Mouse (Mus musculus) forebrain, embryonic 15.5 days (tissue): ENCODE measurements around the gene Mas1. TPM values are rescaled to one million over a fixed set of nuclear protein-coding genes. Genes with fewer than 3 reads are reported as not detected.

ENCODE experiments used
- ATAC-seq: fragments of 200-750 bp; cut with Nextera tagmentation; replicated peaks from 2 replicates; pipeline ENCODE4 v1.8.0; 2017; ENCODE audit warnings: mild to moderate bottlenecking, moderate TSS enrichment, moderate library complexity
- H3K27ac ChIP-seq: fragments of 300-500 bp; sonication (generic); replicated peaks from 2 replicates; pipeline ENCODE4 v1.5.1; 2015; ENCODE audit warnings: mild to moderate bottlenecking, inconsistent platforms
- H3K27me3 ChIP-seq: fragments of 300-500 bp; sonication (generic); 2 replicates; pipeline ENCODE4 v1.6.1; 2015; ENCODE audit warnings: inconsistent platforms
- H3K36me3 ChIP-seq: fragments of 300-500 bp; sonication (generic); 2 replicates; pipeline ENCODE4 v1.6.1; 2015; ENCODE audit warnings: mild to moderate bottlenecking, inconsistent platforms
- H3K4me1 ChIP-seq: fragments of 300-500 bp; sonication (generic); 2 replicates; pipeline ENCODE4 v1.6.1; 2015; ENCODE audit warnings: inconsistent platforms
- H3K4me2 ChIP-seq: fragments of 300-500 bp; sonication (generic); replicated peaks from 2 replicates; pipeline ENCODE4 v1.6.1; 2015; ENCODE audit warnings: mild to moderate bottlenecking, inconsistent platforms
- H3K4me3 ChIP-seq: fragments of 300-500 bp; sonication (generic); 2 replicates; pipeline ENCODE4 v1.5.1; 2015; ENCODE audit warnings: mild to moderate bottlenecking, inconsistent platforms
- H3K9ac ChIP-seq: fragments of 300-500 bp; sonication (generic); replicated peaks from 2 replicates; pipeline ENCODE4 v1.6.1; 2015; ENCODE audit warnings: mild to moderate bottlenecking, inconsistent platforms
- H3K9me3 ChIP-seq: fragments of 300-500 bp; sonication (generic); 2 replicates; pipeline ENCODE4 v1.6.1; 2016; ENCODE audit warnings: inconsistent platforms
- WGBS: fragments of 180-500 bp; shearing (Covaris S2); methylation state at CpG from one replicate; pipeline ENCODE4 v1.1.7; 2015; ENCODE audit warnings: mixed read lengths; 5-methylcytosine and 5-hydroxymethylcytosine counted together
- microRNA-seq: library from miRNA; unstranded; fragments of <30 nt; microRNA quantifications from one replicate; pipeline ENCODE4, GENCODE M21; 2016
- polyA plus RNA-seq: library from polyadenylated mRNA; unstranded; fragments of >200 nt; fragmentation: Nextera tagmentation; extraction: Ambion mirVana; gene quantifications from 2 replicates; pipeline ENCODE4 v1.2.1, GENCODE M21; 2015

The Mas1 gene
- polyA plus RNA-seq, 1 experiment from 2014 or later: 0.28 TPM

- H3K9me3 ChIP-seq: no peaks in the 10 kb centered on the region
- H3K36me3 ChIP-seq: no peaks in the 10 kb centered on the region
- no peak overlapping the region for H3K4me2 ChIP-seq
- H3K27ac ChIP-seq: peak overlapping the region; percentile 36; the same call in 1 of the 2 replicates
- H3K4me3 ChIP-seq: no peak overlapping the region
- no peak; the same call in 1 of the 2 replicates for ATAC-seq
- 42% methylated on average over 4 of the region's 4 CpGs for WGBS
- no peak overlapping the region for H3K9ac ChIP-seq
- no peaks in the 10 kb centered on the region for H3K27me3 ChIP-seq
- H3K4me1 ChIP-seq: peaks cover 27% of the 10 kb centered on the region
Measured at GRCm38 (mm10) chr17:12791420-12791819, 76.5 kb downstream of the Mas1 start.

GRCm38 (mm10) chr17:12791079-12791406, 76.9 kb downstream of the Mas1 start:
- peaks cover 27% of the 10 kb centered on the region for H3K4me1 ChIP-seq
- H3K9me3 ChIP-seq: no peaks in the 10 kb centered on the region
- no peak overlapping the region for H3K4me2 ChIP-seq
- H3K27me3 ChIP-seq: no peaks in the 10 kb centered on the region
- H3K27ac ChIP-seq: peak overlapping the region; percentile 36; the same call in 1 of the 2 replicates
- no peak overlapping the region for H3K9ac ChIP-seq
- H3K36me3 ChIP-seq: no peaks in the 10 kb centered on the region
- H3K4me3 ChIP-seq: no peak overlapping the region
- WGBS: 12% methylated on average over 5 of the region's 5 CpGs
- ATAC-seq: 0 out of 2 replicates have a peak, but pooled peaks have one; percentile 33

Small RNA genes within 50 kb of the gene (microRNA-seq; reads per million reads assigned to microRNA genes)
- gene Gm24085: not detected

Other genes with a start within 250 kb of the Mas1 start
- gene Slc22a1, start 192.3 kb downstream of the Mas1 start, polyA plus RNA-seq: not detected in 2 replicates
- 10.8 and 11.0 TPM in 2 replicates for gene Igf2r, start 98.5 kb downstream of the Mas1 start, polyA plus RNA-seq
- not detected in 2 replicates for gene Mrgprh, start 7.9 kb upstream of the Mas1 start, polyA plus RNA-seq
- gene Pnldc1, start 42.1 kb upstream of the Mas1 start, polyA plus RNA-seq: 1.9 and 2.2 TPM in 2 replicates
- gene Tcp1, start 47.6 kb upstream of the Mas1 start, polyA plus RNA-seq: 425 and 442 TPM in 2 replicates
- 141 and 143 TPM in 2 replicates for gene Mrpl18, start 48.2 kb upstream of the Mas1 start, polyA plus RNA-seq
- gene Acat3, start 72.5 kb upstream of the Mas1 start, polyA plus RNA-seq: 1.00 and 1.0 TPM in 2 replicates
- gene Acat2, start 92.6 kb upstream of the Mas1 start, polyA plus RNA-seq: 323 TPM in 2 replicates
- gene Wtap, start 126.0 kb upstream of the Mas1 start, polyA plus RNA-seq: 157 and 161 TPM in 2 replicates
- gene Sod2, start 138.7 kb upstream of the Mas1 start, polyA plus RNA-seq: 113 and 121 TPM in 2 replicates
- 0.32 TPM in 1 of 2 replicates, not detected in the other for gene Gpr31b, start 184.2 kb upstream of the Mas1 start, polyA plus RNA-seq
- gene Tcp10b, start 193.0 kb upstream of the Mas1 start, polyA plus RNA-seq: 0.08 TPM in 1 of 2 replicates, not detected in the other